Mouse (Mus musculus) small intestine, adult 2 months (tissue): ENCODE measurements at regions not wholly inside any gene's neighbourhood (a gene's known extent, or its start where the extent isn't known, plus 50 kb on each side); places are given as distances from the start of the nearest gene placed in this dataset.

Experiments
- H3K27ac ChIP-seq: fragments of 200-500 bp; 2 replicates; pipeline ENCODE4 v1.5.1; 2012; ENCODE audit warnings: low read depth, low read length, control low read depth, inconsistent platforms; ENCODE audit not compliant: insufficient read depth
- H3K27me3 ChIP-seq: fragments of 200-500 bp; 2 replicates; pipeline ENCODE4 v1.6.1; 2012; ENCODE audit warnings: mild to moderate bottlenecking, moderate library complexity, low read length, inconsistent platforms; ENCODE audit not compliant: control insufficient read depth, insufficient read depth
- H3K36me3 ChIP-seq: fragments of 200-500 bp; 2 replicates; pipeline ENCODE4 v1.6.1; 2012; ENCODE audit warnings: mild to moderate bottlenecking, low read length, control low read depth, inconsistent platforms; ENCODE audit not compliant: control insufficient read depth, insufficient read depth
- H3K4me1 ChIP-seq: fragments of 200-500 bp; 2 replicates; pipeline ENCODE4 v1.6.1; 2012; ENCODE audit warnings: low read length, inconsistent platforms, mixed read lengths; ENCODE audit not compliant: control insufficient read depth, insufficient read depth, insufficient read length
- H3K4me3 ChIP-seq: fragments of 200-500 bp; 2 replicates; pipeline ENCODE4 v1.5.1; 2012; ENCODE audit warnings: low read depth, mild to moderate bottlenecking, control low read depth, inconsistent platforms, low read length, moderate library complexity
- CTCF ChIP-seq: fragments of 200-500 bp; IDR thresholded peaks from 2 replicates; pipeline ENCODE4 v1.5.1; 2012; ENCODE audit warnings: low read depth, mild to moderate bottlenecking, control low read depth, inconsistent platforms, low read length, moderate library complexity, mixed read lengths; ENCODE audit not compliant: insufficient replicate concordance, insufficient read length; ENCODE audit errors: extremely low read depth
- POLR2A ChIP-seq: fragments of 200-500 bp; IDR thresholded peaks from 2 replicates; pipeline ENCODE4 v1.6.1; 2012; ENCODE audit warnings: low read depth, mild to moderate bottlenecking, control low read depth, inconsistent platforms, low read length, moderate library complexity
- WGBS: fragments of 180-500 bp; shearing (Covaris S2); methylation state at CpG from one replicate; pipeline ENCODE4 v1.1.7; 2018; 5-methylcytosine and 5-hydroxymethylcytosine counted together

GRCm38 (mm10) chr6:31125328-31126118 is 166.6 kb upstream of the Klf14 start:
- TF ChIP-seq CTCF = peak; percentile 73; the same call in 1 of the 2 replicates
- TF ChIP-seq POLR2A = peak; percentile 40; the same call in 1 of the 2 replicates
- H3K4me3 ChIP-seq = peak overlapping the region; percentile 74
- peak overlapping the region; percentile 100 for H3K27ac ChIP-seq

GRCm38 (mm10) chr6:31126131-31126871 is 167.4 kb upstream of the Klf14 start:
- H3K4me1 ChIP-seq = peaks cover 36% of the 10 kb centered on the region; the same call in 1 of the 2 replicates
- H3K36me3 ChIP-seq = peaks cover 3% of the 10 kb centered on the region
- H3K4me3 ChIP-seq = peak overlapping the region; percentile 74
- 12% methylated on average over 15 of the region's 15 CpGs for WGBS
- peak; percentile 59 for TF ChIP-seq POLR2A
- no peak for TF ChIP-seq CTCF
- H3K27ac ChIP-seq = peak overlapping the region; percentile 100
- H3K27me3 ChIP-seq = no peaks in the 10 kb centered on the region

More at GRCm38 (mm10) chr6:31125328-31126118, 166.6 kb upstream of the Klf14 start:
- Histone ChIP-seq H3K4me1 (peaks cover 34% of the 10 kb centered on the region; the same call in 1 of the 2 replicates), H3K27me3 (no peaks in the 10 kb centered on the region), H3K36me3 (peaks cover 8% of the 10 kb centered on the region)
- 15% methylated on average over 19 of the region's 19 CpGs for WGBS

DNA sequence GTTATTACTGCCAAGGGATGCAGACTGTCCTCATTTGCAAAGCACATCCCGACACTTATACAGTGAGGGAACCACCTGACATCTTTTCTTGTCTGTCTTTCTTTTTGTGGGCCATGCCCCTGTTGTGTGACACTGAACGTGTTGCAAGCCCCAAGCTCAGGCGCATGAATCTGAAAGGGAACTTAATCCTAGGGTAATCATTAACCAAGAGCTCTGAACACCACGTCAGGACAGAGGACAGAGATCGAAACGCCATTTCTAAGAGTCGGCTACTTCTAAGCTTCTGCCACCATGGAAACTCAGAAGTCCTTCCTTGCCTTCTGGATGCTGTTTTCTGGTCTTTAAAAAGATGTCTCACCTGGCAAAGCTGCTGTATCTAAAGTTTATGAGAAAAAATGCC is 170.3 kb upstream of the Klf14 start:
- Histone ChIP-seq H3K27ac (peak overlapping the region; percentile 97), H3K4me1 (peaks cover 34% of the 10 kb centered on the region), H3K36me3 (0 out of 2 replicates have a peak, but pooled peaks cover 2% of the 10 kb centered on the region), H3K4me3 (no peak overlapping the region), H3K27me3 (no peaks in the 10 kb centered on the region)
- TF ChIP-seq CTCF = no peak
- TF ChIP-seq POLR2A = no peak
- whole genome bisulfite sequencing = 31% methylated on average over 7 of the region's 7 CpGs

GRCm38 (mm10) chr6:31129987-31130386 is 171.1 kb upstream of the Klf14 start:
- Histone ChIP-seq H3K27ac (peak overlapping the region; percentile 88), H3K4me1 (peaks cover 39% of the 10 kb centered on the region)
- 25% methylated on average over 7 of the region's 7 CpGs for WGBS

DNA sequence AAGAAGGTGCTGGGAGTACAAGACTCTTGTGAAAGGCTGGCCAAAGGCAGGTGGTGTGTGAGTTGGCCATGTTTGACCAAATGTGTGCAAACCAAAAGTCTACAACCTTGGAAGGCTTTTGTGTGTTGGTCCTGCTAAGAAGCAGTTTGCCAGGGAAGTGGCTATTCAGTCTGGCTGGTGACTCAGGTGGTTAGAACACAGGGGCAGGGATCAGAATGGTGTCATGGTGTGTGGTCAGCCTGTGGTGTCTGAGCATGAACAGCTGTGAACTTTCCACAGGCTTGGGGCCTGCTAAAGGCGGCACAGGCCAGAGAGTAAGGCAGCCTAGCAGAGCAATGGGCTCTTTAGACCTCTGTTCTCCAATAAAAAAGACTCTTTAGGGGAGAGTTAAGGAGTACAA is 171.6 kb upstream of the Klf14 start:
- peaks cover 44% of the 10 kb centered on the region for H3K4me1 ChIP-seq
- WGBS = 83% methylated on average over 1 of the region's 1 CpGs
- H3K27ac ChIP-seq = peak overlapping the region; percentile 88
- TF ChIP-seq POLR2A = no peak
- no peak for TF ChIP-seq CTCF
- H3K36me3 ChIP-seq = 0 out of 2 replicates have a peak, but pooled peaks cover 2% of the 10 kb centered on the region
- H3K27me3 ChIP-seq = no peaks in the 10 kb centered on the region
- H3K4me3 ChIP-seq = no peak overlapping the region

More at GRCm38 (mm10) chr6:31129987-31130386, 171.1 kb upstream of the Klf14 start:
- Histone ChIP-seq H3K4me3 (no peak overlapping the region), H3K27me3 (no peaks in the 10 kb centered on the region), H3K36me3 (0 out of 2 replicates have a peak, but pooled peaks cover 2% of the 10 kb centered on the region)
- no peak for TF ChIP-seq CTCF
- no peak for TF ChIP-seq POLR2A

- Histone ChIP-seq H3K27ac (0 out of 2 replicates have a peak overlapping the region, but pooled peaks have one; percentile 1), H3K36me3 (peaks cover 4% of the 10 kb centered on the region; the same call in 1 of the 2 replicates), H3K4me1 (peaks cover 47% of the 10 kb centered on the region), H3K27me3 (no peaks in the 10 kb centered on the region), H3K4me3 (no peak overlapping the region)
- 80% methylated on average over 9 of the region's 9 CpGs for WGBS
- no peak for TF ChIP-seq CTCF
- no peak for TF ChIP-seq POLR2A
Observed at GRCm38 (mm10) chr6:31131716-31132115, 172.8 kb upstream of the Klf14 start.

- Histone ChIP-seq H3K36me3 (peaks cover 4% of the 10 kb centered on the region; the same call in 1 of the 2 replicates), H3K4me3 (peak overlapping the region; percentile 49), H3K4me1 (peaks cover 47% of the 10 kb centered on the region), H3K27me3 (no peaks in the 10 kb centered on the region), H3K27ac (peak overlapping the region; percentile 94)
- no peak for TF ChIP-seq CTCF
- TF ChIP-seq POLR2A = no peak; the same call in 1 of the 2 replicates
- 25% methylated on average over 8 of the region's 8 CpGs for WGBS
Observed at GRCm38 (mm10) chr6:31132396-31133190, 173.7 kb upstream of the Klf14 start.
